Mouse (Mus musculus) frontal cortex, postnatal 14 days (tissue): ENCODE results near the gene Qpct.
"Not testable (repeated sequence)": the region's sequence is repeated elsewhere in the genome, so short reads cannot be mapped to it uniquely, and the experiment has no call there.

ENCODE experiments used
- DNase-seq, 2 experiments: peaks; one replicate each; pipeline ENCODE4 v3.0.0; 2022; ENCODE audit warnings: low spot score in 2 of 2

Qpct gene

DNA sequence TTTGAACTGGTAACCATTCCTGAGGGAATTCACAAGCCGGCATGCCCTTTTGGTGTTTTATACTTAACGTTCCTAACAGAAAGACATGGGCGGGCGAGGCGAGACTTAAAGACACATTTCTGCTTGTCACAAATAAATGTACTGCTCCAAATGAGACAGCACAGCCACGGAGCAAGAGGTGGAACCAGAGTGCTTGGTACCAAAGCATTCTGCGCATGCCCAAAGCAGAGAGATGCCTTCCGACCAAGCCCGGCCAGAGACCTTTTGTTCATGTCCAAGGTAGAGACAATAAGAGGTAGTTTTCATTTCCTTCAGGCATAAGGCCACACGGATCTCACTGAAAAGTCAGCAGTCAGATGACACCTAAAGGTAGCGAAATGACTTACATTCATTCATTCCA lies 20.2 kb downstream of the Qpct start:
- no peak for DNase-seq

DNA sequence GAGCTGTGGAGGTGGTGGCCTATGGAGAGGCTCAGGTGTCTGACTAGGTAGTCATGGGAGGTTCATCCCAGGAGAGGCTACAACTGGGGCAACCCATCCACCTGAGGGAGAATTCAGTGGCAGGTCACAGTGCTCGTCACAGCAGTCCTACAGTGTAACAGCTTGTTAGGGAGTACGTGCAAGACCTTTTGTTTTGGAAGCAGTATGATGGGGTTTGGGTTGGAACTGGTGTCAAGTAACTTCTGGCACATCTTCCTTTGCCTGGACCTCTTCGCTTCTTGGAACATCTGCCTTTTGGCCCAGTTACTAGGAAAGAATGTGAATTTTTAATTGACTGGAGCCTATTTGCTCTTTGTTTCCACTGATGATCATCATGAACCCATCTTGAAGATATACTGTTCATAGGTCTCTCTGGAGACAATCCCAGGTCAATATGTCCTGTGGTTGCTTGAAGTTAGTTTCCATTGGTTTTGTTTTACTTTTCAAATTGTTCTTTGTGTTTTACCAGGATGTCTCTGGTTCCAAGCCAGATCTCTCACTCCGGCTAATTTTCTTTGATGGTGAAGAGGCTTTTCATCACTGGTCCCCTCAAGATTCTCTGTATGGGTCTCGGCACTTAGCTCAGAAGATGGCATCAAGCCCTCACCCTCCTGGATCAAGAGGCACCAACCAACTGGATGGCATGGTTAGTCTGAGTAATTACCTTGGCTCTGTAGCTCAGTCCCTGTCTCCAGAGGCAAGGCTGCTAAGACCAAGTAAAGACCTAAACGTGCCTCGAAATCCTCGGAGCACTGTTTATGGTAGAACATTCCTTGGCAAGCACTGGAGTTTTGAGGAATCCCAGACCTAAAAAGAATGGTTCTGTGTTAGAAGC lies 25.5 kb downstream of the Qpct start:
- DNase-seq = no peak

- DNase-seq = no peak
Measured at GRCm38 (mm10) chr17:79077848-79078146, 26.1 kb downstream of the Qpct start.

DNA sequence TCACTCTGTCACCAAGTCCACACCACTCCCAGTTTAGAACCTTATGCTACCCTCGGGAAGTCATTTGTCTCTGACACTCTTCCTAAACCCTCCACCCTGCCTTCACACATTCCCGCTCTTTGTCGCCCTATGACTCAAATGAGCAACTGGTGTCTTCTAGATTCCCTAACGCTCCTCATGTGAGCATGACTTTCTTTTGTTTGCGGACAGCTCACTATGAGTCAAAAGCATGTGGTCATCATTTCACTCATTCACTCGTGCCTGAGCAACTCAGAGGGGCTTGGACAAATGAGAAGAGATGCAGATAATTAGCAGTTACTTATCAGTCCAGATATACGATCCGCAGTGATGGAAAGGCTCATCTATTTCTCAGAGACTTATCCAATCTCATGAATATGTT lies 26.5 kb downstream of the Qpct start:
- DNase-seq = no peak

DNA sequence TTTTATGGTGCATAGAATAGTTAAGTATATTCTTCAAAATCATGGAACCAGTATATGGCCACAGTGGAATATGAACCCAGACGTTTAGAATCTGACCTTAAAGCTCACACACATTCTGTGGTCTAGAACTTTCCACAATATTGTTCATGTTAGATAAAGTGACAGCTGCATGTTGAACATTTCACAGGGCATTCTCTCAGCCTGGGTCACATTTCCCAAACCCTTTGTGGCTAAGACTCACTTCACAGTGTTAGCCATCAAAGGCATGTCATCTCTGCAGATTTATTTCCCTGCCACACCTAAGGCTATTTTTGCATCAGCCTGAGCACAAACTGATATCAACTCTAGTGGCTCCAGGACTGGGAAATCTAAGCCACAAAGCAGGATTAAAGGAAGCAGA lies 40.0 kb downstream of the Qpct start:
- no peak for DNase-seq

GRCm38 (mm10) chr17:79093286-79093975 lies 41.7 kb downstream of the Qpct start:
- no peak for DNase-seq

DNA sequence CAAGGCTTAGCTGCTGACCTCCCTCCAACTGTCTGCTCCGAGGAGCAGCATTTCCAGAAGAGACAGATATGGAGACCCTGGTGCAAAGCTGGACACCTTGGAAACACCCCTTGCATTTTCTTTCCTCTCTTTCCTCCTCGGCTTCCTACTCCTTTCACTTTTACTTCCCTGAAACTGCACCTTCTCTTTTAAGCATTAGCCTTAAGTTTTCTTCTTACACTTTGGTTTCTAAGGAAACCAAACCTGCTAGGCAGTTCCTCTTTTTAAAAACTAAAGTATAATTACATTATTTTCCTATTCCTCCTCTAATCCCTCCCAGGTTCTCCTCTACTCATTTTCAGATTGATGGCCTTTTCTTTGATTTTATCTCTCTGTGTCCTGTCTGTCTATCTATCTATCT lies 43.9 kb downstream of the Qpct start:
- no peak for DNase-seq

DNA sequence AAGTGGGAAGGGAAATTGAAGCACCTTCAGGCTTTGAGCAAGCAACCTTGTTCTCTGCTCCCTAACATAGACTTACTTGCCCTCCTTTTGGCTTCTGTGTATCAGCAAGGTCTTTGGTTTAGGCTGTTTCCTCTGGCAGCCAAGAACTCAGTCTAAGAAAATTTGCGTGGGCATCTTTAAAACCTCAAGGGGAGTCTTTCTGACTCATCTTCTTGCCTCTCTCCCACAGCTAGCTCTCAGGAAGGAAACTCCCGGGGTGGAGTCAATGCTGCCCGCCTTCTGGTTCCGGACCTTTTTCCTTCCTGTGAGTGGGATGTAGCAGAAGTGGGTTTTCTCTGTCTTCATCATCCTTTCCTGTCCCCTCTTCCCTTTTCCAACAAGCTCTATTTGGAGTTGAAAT lies 48.2 kb downstream of the Qpct start:
- DNase-seq = no peak

- no peak for DNase-seq
Measured at GRCm38 (mm10) chr17:79108238-79108637, 56.5 kb downstream of the Qpct start.

GRCm38 (mm10) chr17:79109576-79109975 lies 57.9 kb downstream of the Qpct start:
- DNase-seq = no peak

DNA sequence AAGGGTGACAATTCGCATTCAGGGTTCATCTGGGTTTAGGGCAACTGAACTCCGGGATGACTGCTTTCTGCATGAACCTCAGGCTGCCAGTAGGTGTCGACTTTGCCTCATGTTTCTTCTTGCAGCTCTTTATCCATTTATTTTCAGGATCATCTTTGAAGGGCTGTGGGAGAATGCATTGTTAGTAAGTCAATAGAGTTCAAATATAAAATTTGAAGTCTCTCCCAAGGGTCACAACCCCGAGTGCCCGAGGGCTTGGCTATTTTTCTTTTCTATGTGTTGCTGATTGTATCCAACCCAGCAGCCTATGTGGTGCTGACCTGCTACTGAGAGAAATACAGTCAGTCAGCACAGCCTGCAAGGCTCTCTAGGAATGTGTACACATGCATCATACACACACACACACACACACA lies 59.2 kb downstream of the Qpct start:
- DNase-seq = peak in 1 of 2 experiments; percentile 51

GRCm38 (mm10) chr17:79115248-79115647 lies 63.5 kb downstream of the Qpct start:
- not testable (repeated sequence) for DNase-seq

DNA sequence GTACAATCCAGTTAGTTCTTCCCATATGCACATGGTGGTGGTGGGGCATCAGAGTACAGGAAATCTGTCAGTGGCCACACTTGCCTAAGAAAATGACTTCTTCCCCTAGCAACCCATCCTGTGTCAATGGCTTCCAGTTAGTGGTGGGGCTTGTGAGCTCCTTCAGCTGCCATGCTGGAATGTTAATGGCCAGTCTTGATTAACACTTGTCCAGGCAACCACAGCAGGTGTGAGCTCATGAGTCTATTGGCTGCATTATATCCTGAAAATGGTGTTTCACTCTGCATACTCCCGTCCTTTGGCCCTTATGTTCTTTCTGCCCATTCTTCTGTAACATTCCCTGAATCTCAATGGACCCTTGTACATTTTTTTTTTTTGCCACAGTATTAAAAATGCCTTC lies 67.4 kb downstream of the Qpct start:
- DNase-seq = no peak

- no peak for DNase-seq
Measured at GRCm38 (mm10) chr17:79120269-79120668, 68.6 kb downstream of the Qpct start.

GRCm38 (mm10) chr17:79133740-79134139 lies 82.0 kb downstream of the Qpct start:
- no peak for DNase-seq

DNA sequence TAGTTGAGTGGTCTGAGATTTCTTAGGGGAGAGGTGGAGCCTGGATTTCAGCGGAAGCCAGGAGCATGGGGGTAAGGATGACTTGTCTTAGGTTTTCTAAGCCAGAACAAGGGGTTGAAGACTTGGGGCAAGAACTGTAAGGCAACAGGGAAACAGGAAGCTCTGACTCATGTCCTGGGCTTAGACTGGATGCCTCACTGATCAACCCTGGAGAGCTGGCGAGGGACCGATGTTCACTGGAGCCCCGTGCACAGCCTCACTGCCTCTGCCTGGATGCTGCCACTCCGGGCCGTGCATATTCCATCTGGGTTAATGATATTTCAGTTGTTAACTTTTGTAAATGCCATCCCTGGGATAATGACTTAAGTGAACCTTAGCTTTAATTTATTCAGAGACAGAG lies 84.1 kb downstream of the Qpct start:
- DNase-seq = no peak

GRCm38 (mm10) chr17:79136401-79136800 lies 84.7 kb downstream of the Qpct start:
- no peak for DNase-seq
